Mouse (Mus musculus) cerebellum, postnatal 10 days (tissue): ENCODE measurements at regions not wholly inside any gene's neighbourhood (a gene's known extent, or its start where the extent isn't known, plus 50 kb on each side); places are given as distances from the start of the nearest gene placed in this dataset.

Source experiments
- DNase-seq, 2 experiments: peaks; one replicate each; pipeline ENCODE4 v3.0.0; 2021; ENCODE audit warnings: mixed read lengths in 2 of 2

- DNase-seq: peak; percentile 44 to 47
Observed at GRCm38 (mm10) chr9:122568691-122569441, 178.3 kb upstream of the Topaz1 start.

- no peak for DNase-seq
Observed at GRCm38 (mm10) chr9:122569511-122570455, 177.4 kb upstream of the Topaz1 start.

- no peak for DNase-seq
Observed at GRCm38 (mm10) chr9:122571001-122571400, 176.1 kb upstream of the Topaz1 start.

DNA sequence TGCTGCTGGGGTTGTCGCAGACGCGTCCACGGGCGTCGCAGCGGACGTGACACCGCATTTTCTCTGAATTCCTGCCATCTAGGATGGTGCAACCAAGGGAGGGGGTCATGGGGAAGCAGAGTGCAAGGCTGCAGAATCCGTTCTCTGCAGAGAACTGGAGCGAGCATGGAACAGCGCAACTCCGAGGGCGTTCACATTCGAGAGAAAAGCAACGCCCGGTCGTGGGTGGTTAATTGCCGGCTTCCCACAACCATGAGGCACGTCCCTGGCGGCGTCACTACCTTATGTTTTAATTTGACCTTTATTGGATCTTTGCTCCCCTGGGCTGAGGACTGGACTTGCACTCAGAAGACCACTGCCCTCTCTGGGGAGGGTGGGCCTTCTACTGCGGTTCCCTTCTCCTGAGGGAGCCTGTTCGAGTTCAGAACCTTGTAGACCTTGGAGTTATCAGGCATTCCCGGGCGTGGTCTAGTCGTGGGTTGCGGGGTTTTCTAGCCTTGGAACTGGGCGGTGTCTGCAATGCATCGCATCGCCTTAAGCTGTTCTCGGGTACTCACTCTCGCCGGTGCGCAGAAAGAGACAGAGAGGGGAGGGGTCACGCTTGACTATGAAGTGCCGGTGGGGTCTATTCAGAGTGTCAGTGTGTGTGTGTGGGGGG is 175.6 kb upstream of the Topaz1 start:
- peak in 1 of 2 experiments; percentile 38 for DNase-seq

DNA sequence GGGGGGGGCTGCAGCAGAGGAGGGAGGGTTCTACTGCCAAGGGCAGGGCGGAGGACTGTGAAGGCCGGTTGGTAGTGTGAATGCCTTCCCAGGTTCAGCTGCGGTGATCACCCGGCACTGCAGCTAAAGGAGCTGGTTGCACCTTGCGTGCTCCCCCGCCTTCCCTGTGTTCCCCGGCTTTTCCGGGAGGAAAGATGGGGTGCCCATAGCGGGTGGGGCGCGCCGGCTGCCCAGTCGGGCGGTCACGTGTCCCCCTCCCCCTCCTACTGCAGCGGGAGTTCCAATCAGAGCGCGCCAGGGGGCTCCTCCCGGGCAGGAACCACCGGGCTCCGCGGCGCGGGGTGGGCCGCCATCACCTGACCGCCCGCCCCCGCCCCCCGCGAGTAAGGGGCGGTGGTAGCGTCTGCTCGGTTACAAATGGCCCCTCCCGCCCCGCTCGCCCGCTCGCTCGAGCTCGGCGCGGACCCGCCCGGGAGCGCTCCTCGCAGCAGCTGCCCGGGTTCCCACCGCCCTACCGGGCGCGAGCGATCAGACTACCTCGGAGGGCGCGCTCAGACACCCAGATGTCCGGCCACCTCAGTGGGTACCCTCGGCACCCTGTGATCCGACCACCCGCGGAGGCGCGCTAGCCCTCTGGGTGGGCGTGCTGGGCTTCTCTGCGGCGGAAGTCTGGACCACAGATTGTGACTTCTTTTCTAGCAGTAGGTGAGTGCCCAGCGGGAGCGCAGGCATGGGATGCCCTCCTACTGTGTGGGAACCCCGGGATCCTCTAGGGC is 174.9 kb upstream of the Topaz1 start:
- peak; percentile 60 to 76 for DNase-seq

GRCm38 (mm10) chr9:122572836-122573267 is 174.3 kb upstream of the Topaz1 start:
- peak in 1 of 2 experiments; percentile 26 for DNase-seq

GRCm38 (mm10) chr9:122585228-122585627 is 161.9 kb upstream of the Topaz1 start:
- DNase-seq: no peak

DNA sequence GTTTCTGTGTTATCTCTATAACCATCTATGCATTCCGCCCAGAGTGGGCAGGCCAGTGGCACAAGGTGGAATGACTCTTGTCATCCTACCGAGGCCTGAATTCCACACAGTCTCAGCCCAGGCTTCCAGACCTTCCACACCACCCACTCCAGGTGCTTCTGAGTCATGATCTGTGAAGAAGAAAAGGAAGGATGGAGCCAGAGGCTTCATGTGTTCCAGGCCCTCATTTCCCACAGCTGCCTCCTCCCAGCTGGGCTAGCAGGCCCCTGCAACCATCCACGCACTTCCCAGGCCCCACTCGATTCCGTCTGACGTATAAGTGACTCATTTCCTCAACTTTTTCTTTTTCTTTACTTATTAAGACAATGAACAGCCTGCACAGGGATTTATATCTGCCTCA is 160.7 kb upstream of the Topaz1 start:
- DNase-seq: no peak

DNA sequence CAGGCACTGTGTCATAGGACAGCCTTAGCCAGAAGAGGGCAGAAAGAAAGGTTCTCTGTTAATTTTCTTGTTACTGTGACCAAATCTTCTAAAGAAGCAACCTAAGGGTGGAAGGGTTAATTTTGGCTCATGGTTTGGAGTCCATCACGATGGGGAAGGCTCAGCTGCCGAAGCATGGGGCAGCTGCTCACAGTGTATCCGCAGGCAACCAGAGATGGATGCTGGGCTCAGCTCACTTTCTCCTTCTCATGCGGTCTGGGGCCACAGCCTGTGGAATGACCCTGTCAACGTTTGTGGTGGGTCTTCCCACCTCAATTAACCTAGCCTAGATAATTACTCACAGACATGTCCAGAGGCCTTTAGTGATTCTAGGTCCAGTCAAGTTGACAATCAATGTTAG is 160.2 kb upstream of the Topaz1 start:
- no peak for DNase-seq

GRCm38 (mm10) chr9:122588246-122588645 is 158.9 kb upstream of the Topaz1 start:
- DNase-seq: peak in 1 of 2 experiments; percentile 36

DNA sequence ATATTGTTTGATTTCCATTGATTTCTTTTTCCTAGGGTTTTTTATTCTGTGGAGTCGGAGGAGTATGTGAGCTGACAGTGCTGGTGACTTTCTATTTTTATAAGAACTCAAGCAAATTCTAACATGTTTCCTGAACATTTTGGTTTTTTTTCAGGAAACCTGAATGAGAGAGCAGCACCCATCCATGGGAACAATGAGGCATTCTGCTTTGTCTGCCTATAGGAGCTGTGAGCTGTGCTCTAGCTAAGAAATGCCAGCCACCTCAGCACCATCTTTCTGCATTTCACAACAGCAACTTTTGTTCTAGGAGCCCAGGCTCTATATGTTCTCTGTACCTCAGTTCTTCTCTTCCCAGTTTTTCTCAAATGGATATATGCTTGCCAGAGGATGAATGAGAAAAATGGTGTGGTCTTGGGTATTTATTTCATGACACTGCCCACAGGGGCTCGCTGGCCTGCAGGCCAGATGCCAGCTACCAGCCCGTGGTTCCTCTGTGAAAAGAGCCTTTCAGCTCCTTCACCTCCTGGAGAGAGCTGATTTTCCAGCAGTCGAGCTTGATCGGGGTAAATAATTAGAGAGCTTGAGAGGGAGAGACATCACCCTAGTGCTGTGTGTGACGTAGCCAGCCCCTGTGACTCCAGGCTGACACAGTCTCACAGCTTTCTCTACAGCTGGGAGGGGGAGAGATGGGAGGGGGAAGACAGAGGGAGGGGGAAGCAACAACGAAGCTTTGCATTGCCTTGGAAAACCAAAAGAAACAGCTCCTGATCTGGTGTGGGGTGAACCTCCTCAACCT is 154.1 kb upstream of the Topaz1 start:
- peak in 1 of 2 experiments; percentile 32 for DNase-seq

DNA sequence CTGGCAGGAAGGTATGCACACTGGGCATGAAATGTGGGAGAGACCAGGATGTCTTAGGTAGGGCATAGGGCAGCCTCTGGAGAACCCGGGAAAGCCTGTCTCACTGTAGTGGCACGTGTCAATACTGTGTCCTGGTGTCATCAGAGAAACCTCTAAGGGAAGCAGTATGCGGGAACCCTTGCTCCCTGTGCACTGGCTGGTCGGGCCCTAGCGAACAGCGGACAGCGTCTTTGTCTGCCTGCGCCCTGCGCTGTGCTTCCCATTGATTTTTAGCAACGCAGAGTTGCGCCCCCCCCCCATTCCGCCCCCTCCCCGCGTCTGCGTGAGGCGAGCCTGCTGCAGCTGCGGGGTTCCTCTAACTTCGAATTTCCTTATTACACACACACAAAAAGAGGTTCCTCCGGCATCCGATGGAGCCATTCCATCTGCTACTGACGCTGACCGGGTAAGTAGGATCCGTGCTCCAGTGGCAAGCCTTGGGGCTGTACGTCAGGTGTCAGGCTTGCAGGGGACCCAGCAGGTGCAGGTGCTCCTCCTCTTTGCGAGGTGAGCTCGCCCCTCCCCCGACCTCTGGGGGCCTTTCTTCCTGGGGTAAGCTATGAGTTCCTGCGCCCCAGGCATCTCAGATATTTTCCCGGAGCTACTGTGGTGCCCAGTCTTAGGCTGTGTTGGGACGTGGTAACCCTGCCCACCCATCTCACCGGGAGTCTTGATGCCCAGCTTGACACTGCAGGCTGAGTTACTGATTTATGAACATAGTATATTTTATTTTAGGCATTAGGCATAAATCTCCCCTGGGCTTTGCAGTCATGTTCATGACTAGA is 151.8 kb upstream of the Topaz1 start:
- DNase-seq: peak in 1 of 2 experiments; percentile 14

DNA sequence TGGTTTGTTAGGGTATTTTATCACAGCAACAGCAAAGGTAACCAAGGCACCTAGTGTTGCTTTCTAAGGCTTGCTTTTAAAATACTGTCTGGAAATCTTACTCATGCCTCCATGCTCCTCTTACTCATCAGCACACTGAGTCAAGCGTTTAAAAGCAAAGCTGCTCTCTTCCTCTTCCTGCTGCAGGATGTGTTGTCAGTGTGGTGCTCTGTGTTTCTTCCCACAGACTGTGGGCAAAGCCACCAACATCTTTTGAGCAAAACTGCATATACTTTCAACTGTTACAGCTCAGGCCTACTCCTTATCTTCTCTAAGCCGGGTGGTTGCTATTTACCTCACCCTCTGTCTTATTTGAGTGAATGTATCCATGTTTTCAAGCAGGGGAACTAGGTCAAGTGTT is 144.0 kb upstream of the Topaz1 start:
- no peak for DNase-seq

DNA sequence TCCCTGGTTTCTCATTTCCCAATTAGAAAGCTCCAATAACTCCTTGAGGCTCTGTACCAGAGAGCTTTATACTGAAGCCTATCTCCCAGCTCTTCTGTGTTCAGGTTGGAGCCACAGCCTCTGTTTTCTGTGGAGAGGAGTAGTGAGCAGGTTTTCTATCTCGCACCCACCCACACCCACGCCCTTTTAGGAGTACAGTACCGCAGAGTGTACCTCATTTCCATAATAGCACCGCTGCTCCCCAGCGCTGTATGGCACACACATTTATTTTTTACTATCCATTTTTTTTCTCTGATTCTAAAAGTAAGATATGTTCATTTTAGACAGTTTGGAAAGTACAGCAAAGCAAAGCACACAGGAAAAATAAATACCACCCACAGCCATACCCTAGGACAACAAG is 137.5 kb upstream of the Topaz1 start:
- no peak for DNase-seq

DNA sequence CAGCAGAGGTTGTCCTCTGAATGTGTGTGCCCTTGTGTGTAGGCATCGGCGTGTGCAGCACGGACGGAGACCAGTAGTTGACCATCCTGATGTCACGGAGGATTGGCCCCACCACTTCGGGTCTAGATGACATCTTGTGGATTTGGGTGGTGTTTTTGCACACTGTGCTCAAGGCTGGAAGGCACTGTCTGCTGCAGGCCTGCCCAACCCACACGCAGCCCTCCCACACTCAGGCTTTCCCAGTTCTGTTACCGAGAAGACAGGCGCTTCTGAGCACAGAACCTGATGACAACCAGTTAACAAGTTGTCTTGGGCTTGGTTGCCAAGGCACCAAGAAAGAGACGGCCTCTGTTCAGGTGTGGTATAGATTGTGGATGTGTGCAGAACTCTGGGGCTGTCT is 136.2 kb upstream of the Topaz1 start:
- DNase-seq: no peak

- DNase-seq: peak; percentile 30 to 35
Observed at GRCm38 (mm10) chr9:122614579-122615252, 132.4 kb upstream of the Topaz1 start.

GRCm38 (mm10) chr9:122615351-122615750 is 131.8 kb upstream of the Topaz1 start:
- peak; percentile 53 to 66 for DNase-seq

GRCm38 (mm10) chr9:122617793-122618192 is 129.4 kb upstream of the Topaz1 start:
- no peak for DNase-seq

GRCm38 (mm10) chr9:122625081-122625480 is 122.1 kb upstream of the Topaz1 start:
- peak; percentile 32 to 54 for DNase-seq

DNA sequence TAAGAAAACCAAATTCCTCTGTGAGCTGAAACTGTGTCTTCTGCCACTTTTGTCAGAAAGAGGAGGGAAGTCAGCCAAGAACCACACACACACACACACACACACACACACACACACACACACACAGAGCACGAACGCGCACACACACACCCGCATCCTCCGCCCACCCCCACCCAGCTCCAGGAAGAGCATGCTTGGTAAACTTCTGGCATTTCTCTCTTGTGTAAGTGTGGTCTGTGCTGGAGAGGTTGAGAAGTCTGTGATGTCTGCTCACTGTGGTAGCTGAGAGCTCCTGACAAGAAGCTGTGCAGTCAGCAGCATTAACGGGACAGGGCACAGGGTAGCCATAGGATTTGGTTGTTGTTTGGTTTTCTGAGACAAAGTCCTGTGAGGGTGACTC is 120.8 kb upstream of the Topaz1 start:
- no peak for DNase-seq
